Mouse (Mus musculus) right cerebral cortex, adult 18-20 months (tissue): ENCODE measurements around the gene Cachd1.
A peak's percentile ranks its signal among the peaks of the same experiment; 100 is the strongest.

Experiments used
- DNase-seq: peaks from one replicate; pipeline ENCODE4 v3.0.0; 2022; ENCODE audit warnings: mixed read lengths

Gene Cachd1

GRCm38 (mm10) chr4:100877351-100877750 is 100.9 kb downstream of the Cachd1 start:
- no peak for DNase-seq

GRCm38 (mm10) chr4:100879414-100879813 is 102.9 kb downstream of the Cachd1 start:
- no peak for DNase-seq

GRCm38 (mm10) chr4:100880075-100880474 is 103.6 kb downstream of the Cachd1 start:
- DNase-seq, result no peak

GRCm38 (mm10) chr4:100885793-100886742 is 109.6 kb downstream of the Cachd1 start:
- no peak for DNase-seq

- no peak for DNase-seq
Measured at GRCm38 (mm10) chr4:100886743-100887416, 110.4 kb downstream of the Cachd1 start.

GRCm38 (mm10) chr4:100890106-100890970 is 113.9 kb downstream of the Cachd1 start:
- DNase-seq, result no peak

GRCm38 (mm10) chr4:100893739-100894138 is 117.3 kb downstream of the Cachd1 start:
- DNase-seq, result no peak

- DNase-seq, result no peak
Measured at GRCm38 (mm10) chr4:100894142-100894541, 117.7 kb downstream of the Cachd1 start.

- DNase-seq, result no peak
Measured at GRCm38 (mm10) chr4:100896260-100897010, 120.0 kb downstream of the Cachd1 start.

GRCm38 (mm10) chr4:100897943-100898342 is 121.5 kb downstream of the Cachd1 start:
- no peak for DNase-seq

- DNase-seq, result no peak
Measured at GRCm38 (mm10) chr4:100909694-100910340, 133.3 kb downstream of the Cachd1 start.

GRCm38 (mm10) chr4:100910605-100911330 is 134.3 kb downstream of the Cachd1 start:
- no peak for DNase-seq

GRCm38 (mm10) chr4:100911658-100912057 is 135.2 kb downstream of the Cachd1 start:
- DNase-seq, result no peak

GRCm38 (mm10) chr4:100913666-100914065 is 137.2 kb downstream of the Cachd1 start:
- DNase-seq, result peak; percentile 27

GRCm38 (mm10) chr4:100914532-100914931 is 138.1 kb downstream of the Cachd1 start:
- DNase-seq, result no peak

- no peak for DNase-seq
Measured at GRCm38 (mm10) chr4:100915093-100915492, 138.6 kb downstream of the Cachd1 start.

- no peak for DNase-seq
Measured at GRCm38 (mm10) chr4:100917511-100917910, 141.0 kb downstream of the Cachd1 start.

- DNase-seq, result no peak
Measured at GRCm38 (mm10) chr4:100920413-100920812, 143.9 kb downstream of the Cachd1 start.

- no peak for DNase-seq
Measured at GRCm38 (mm10) chr4:100922816-100923554, 146.5 kb downstream of the Cachd1 start.

- no peak for DNase-seq
Measured at GRCm38 (mm10) chr4:100923598-100923997, 147.1 kb downstream of the Cachd1 start.
